Mouse (Mus musculus): ENCODE data around the gene Fsip1.
A peak's percentile ranks its signal among the peaks of the same experiment; 100 is the strongest.
"Not testable (repeated sequence)": the region's sequence is repeated elsewhere in the genome, so short reads cannot be mapped to it uniquely, and the experiment has no call there.

Fsip1 gene

DNA sequence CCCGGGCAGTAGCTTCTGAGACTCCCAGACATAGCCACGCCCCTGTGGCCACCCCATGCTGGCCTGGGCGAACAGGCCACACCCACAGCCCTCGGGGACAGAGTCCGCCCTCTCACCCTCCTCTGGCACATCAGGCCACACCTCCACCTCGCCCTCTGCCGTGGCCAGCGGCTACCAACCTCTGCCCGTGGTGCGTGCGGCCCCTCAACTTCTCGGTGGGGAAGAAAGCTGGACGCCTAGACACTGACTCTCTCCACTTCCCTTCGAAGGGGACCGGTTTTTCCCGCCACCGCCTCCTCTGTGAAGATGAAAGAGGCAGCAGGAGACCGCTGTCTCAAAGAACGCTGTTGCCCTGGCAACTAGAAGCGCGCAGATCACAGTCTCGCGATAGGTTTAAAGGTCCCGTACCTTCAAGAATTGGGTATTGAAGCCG, at the start of gene Fsip1:
Gene Fsip1, minus strand, starts transcription at position 346 of the 433 bp plus-strand sequence.
- DNase-seq (ENCODE audit: low spot score), result peak; percentile 49

DNA sequence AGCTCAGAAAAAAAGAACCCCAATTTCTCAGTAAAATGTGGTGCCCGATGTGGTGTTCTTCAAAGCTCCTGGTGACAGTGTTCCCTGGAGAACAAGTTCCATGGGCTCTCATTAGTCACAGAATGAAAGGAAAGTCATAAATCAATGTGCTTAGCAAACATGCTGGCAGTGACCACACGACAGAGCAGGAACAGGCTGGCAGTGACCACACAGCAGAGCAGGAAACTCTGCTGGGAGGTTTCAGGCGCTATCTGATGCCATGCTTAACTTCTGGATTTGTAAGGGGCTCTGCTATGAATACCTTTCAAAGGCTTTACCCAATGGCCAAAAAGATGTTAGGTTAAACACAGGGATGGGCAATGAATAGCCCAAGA, 49.7 kb upstream of the Fsip1 start:
- no peak for DNase-seq (ENCODE audit: low spot score)

DNA sequence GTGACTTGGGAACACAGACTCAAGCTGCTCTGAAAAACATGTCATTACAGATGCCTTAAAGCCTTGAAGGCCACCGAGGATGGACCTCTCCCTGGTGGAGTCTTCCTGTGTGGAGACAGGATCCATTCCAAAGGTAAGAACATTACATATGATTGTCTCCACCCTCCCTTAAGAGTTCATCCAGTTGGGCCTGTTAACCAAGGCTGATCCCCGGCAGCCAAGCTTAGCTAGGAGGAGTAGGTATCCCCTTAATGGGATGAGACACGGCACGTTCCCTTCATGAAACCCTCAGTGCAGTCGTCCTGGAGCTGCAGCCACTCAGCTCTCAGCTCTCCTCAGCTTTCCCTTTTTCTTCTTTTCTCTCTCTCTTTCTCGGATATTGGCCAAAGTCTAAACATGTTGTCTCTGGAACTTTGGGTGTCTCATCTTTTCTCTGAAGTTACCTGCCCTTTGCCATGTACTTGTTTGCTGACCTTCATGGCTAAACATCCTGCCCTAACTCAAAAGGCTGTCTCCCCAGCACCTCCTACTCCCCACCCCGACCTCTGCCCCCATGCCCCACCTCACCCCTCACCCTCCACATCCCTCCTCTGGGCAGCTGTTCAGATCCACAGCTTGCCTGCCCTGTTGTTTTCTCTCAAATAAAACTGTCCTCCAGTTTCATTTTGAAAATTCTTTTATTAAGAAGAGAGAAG, 49.2 kb upstream of the Fsip1 start:
- no peak for DNase-seq (ENCODE audit: low spot score)

DNA sequence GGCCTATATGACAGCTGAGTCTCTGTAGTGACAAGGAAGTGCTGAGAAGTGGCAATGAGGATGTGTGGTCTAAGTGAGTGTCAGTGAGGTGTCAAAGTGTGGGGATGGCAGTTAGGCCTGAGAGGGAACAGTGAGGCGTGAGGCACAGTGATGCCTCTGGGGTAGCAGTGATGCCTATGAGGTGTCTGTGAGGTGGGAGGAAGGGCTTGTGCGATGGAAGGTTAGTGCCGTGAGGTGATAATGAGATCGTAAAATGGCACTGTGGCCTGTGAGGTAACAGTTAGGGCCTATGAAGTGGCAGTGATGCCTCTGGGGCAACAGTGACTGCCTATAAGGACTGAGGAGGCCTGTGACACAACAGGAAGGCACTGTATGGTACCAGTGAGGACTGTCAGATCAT, 46.7 kb upstream of the Fsip1 start:
- no peak for DNase-seq (ENCODE audit: low spot score)

DNA sequence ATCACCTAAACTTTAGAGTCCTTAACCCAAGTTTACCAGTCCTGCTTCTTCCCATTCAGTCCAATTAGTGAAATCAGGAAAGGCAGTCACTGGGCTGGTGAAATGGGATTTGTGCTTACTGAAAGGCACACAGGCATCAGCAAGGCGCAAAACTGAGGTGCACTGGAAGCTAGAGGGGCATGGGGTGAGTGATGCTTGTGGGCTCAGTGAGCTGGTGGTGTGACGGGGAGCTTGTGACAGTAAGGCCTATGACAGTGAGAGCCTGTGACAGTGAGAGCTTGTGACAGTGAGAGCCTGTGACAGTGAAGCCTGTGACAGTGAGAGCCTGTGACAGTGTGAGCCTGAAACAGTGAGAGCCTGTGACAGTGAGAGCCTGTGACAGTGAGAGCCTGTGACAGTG, 44.9 kb upstream of the Fsip1 start:
- DNase-seq (ENCODE audit: low spot score), result no peak

DNA sequence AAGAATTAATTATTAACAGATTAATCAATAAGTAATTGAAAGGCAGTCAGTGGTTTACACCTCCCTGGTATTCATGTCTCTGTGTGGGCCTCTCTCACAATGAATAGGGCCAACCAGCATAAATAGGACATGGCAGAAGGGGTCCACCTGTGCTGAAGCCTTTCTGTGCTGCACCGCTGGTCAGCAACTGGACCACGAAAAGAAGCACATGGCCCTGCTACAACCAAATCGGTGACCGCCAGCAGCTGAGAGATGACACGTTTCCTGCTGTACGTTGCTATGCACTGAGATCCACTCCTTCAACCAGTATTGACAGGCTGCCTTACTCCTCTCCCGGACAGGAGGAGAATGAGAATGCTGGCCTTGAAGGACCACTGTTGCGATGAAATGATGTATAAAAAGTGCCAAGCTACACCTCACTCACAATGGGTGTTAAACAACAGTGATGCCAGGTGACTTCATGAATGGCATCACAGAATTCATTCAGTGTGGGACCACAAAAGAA, 44.3 kb upstream of the Fsip1 start:
- DNase-seq (ENCODE audit: low spot score), result no peak

DNA sequence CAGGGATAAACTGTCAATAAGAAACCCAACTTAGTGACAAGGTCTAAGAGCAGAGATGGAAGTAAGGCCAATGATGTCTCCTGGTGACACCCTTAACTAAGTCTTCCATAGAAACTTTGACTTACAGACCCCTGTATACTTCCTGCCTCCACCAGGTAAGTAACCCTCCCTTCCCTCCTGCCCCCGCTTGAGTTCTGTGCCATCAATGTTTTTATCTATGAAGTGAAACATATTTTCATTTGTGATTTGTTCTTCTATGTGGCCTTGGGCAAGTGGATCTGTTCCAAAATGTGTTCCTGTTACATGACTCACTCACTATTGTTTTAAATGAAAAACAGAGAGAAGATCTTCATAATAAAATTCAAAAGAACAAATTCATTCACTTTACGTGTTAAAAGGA, 43.2 kb upstream of the Fsip1 start:
- no peak for DNase-seq (ENCODE audit: low spot score)

DNA sequence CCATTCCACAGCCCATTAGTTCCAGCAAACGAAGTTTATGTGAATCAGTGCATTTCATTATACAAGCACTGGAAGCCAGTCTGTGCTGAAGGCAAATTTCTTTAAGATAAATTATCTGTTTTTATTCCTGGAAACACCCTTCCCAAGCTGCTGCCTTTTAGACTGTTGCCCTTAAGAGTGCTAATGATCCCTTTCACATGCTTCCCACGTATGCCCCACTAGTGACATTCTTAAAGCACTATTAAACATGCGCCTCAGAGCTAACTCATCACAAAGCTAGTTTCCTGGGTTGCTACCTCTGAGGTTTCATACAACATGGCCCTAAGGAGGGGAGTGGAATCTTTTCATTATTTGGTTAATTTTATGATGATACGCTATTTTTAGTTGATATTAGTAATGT, 41.8 kb upstream of the Fsip1 start:
- DNase-seq (ENCODE audit: low spot score), result no peak

DNA sequence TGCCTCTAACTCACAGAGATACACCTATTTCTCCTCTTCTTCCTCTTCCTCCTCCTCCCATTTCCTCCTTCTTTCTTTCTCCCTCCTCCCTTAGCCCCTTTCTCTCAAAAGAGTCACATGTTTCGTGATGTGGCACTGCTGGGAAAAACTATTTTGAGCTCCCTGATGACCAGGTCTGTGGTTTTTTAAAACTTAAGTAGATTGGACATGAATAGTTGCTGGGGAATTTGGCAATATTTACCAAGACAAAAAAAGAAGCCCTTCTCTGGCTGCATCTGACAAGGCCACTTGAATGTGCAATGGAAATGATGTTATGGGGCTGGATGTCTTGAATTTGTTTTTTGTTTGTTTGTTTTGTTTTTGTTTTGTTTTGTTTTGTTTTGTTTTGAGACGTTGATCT, 41.2 kb upstream of the Fsip1 start:
- DNase-seq (ENCODE audit: low spot score), result no peak

DNA sequence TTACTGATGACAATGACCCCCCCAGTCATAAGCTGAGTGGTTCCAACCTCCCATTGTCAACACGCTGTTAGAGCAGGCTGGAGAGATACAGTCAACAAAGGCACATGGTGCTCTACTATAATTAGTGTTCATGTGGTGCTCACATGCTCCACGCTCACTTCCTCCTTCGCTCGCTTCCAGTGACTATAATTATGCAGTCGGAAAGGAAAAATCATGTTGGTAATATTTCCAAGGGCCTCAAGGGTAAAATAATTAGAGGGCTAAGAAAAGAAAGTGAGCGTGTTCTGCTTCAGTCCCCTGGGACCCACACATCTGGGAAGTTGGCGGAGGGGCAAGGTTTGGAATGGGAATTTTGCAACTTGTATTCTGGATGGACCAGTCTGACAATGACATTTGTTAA, 38.7 kb upstream of the Fsip1 start:
- no peak for DNase-seq (ENCODE audit: low spot score)

DNA sequence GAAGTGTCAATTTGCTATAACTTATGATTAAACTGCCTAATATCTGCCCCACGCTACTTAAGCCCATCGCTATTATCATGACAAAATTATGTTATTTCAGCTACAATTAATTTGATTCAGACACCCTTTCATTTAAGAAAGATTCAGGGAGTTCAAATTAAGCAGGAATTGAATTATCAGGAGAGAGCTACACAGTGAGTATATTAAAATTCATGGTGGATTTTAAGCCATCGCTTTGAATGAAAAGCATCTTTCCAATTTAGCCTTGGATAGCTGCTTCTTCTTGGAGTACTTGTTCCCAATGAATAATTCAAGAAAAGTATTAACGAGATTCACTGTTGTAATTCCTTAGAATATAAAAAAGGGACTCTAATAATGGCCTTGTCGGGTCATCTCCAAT, 36.8 kb upstream of the Fsip1 start:
- no peak for DNase-seq (ENCODE audit: low spot score)

DNA sequence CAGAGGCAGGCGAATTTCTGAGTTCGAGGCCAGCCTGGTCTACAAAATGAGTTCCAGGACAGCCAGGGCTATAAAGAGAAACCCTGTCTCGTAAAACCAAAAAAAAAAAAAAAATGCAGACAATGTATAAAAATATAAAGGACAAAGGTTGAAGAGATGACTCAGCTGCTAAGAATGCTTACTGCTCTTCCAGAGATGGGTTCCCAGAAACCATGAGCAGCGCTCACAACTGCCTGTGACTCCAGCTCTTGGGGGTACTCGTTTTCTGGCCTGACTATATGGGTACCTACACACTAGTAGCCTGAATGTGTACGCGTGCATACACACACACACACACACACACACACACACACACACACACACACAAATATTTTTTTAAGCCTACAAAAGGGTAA, 32.3 kb upstream of the Fsip1 start:
- DNase-seq (ENCODE audit: low spot score), result not testable (repeated sequence)

DNA sequence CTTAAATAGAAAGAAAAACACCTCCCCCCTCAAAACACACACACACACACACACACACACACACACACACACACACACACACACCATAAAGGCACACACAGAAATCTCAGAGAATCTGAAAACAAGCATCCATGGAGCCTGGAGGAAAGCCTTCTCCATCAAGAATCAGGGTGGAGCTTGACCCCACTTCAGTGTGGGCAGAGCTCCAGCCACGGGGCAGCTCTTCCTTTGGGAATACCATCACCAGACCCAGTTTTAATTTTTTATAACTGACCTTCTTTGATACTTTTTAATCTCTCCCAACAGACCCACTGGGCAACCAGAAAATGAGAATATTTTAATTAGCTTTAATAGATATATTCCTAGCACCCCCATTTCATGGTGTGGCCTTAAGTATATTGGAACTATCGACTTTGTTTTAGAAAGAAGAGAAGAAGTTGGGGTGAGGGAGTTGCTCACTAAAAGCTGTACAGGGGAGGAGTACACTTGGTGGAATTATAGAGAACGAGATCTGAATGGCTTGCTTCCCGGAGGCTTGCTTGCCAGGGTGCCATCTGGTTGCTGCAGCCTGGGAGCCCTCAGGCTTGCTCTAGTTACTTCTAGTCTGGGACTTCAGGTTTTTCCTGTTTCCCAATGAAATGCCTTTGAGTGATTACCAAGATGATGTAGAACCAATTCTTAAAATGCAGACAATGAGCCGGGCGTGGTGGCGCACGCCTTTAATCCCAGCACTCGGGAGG, 31.7 kb upstream of the Fsip1 start:
- DNase-seq (ENCODE audit: low spot score), result no peak

DNA sequence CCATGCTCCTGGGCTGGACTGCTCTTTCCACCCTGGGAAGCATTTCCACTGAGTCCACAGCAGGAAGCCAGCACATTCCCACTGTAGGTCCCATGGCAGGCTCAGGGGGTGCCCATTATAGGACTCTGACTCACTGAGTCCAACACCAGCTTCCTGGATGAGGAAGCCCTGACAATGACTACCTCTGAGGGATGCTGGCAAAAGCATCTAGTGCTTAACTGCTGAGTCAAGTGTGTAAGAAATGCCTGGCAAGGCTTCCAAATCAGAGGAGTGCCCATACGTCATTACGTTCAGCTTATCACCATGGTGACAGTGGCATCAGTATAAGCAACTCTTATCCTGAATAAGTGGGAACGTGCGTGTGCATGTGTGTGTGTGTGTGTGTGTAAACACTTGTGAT, 30.9 kb upstream of the Fsip1 start:
- no peak for DNase-seq (ENCODE audit: low spot score)

DNA sequence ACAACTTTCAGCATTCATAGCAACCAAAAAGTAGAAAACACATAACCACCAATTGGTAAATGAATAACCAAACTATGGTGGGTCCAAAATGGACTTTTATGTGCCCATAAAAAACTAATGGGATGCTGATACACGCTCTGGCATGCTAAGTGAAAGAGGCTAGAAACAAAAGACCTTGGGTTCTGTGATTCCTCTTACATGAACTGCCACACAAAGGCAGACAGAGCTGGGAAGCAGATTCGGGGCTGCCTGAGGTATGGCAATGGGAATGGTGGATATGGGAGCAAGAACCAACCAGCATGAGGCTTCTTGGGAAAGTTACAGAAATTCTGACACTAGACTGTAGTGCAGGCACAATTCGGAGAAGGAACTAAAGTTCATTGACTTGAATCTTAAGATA, 25.7 kb upstream of the Fsip1 start:
- DNase-seq (ENCODE audit: low spot score), result no peak

DNA sequence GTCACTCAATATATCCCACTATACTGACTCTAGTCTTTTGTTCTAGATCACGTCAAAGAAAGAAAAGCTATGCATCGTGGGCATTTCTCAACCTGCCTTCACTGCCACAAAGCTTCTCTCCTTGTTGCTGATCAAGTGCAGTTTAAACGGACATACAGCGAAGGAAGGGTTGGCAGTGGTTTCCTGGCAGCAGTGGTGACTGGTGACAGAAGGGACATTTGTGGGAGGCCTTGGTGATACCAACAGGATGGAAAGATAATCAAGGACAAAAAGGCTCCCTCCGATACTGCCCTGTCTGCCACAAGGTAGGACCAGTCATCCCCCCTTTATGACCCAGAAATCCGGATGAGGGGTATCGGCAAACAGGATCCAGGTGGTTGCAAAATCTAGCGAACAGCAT, 21.5 kb upstream of the Fsip1 start:
- DNase-seq (ENCODE audit: low spot score), result no peak

DNA sequence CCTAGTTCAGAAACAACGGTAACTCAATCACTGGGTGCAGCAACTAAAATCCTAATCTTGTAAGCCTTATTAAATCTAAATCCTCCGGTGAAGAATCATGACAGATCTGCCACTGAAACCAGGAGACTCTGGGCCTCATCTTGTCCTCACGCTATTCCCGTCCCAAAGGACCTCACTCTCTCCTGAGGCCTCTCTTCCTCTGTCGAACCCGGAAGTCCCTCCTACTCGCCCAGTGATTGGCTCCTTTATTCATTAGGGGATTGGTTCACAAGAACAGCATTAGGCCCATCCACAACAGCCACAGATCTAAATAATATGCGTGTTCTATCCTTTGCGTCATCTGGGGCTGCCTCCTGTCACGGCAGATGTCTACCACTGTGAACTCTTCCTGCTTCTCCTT, 14.8 kb upstream of the Fsip1 start:
- DNase-seq (ENCODE audit: low spot score), result no peak

DNA sequence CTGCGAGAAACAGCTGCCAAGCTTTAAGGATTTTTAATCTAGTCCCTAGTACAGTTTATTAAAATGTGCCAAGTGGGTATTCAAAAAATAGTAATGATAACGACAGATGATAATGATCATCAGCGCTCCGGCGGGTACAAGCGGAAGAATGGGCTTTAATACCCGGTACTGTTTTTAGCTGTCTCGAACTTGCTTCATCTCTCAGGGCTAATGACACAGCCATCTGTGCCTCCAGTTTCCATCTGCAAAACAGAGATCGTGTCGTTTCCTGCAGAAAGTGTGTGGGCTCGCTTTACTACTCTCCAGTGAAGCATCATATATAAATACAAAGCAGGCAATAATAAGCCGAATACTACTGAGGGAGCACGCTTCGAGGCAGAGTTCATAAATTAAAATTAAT, 13.4 kb upstream of the Fsip1 start:
- no peak for DNase-seq (ENCODE audit: low spot score)

DNA sequence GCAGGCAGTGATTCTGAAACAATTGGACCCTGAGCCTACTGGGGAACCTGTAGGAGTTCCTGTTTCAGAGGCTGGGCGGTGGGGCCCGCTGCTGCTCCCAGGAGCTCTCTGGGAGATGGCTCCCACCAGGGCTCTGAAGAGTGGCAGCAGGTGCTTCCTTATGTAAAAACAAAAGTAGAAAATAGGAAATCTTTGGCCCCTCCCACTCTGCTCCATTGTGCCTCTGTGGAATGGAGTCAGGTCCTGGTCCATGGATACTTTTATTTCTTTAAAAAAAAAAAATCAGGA, 7.1 kb upstream of the Fsip1 start:
- no peak for DNase-seq (ENCODE audit: low spot score)

DNA sequence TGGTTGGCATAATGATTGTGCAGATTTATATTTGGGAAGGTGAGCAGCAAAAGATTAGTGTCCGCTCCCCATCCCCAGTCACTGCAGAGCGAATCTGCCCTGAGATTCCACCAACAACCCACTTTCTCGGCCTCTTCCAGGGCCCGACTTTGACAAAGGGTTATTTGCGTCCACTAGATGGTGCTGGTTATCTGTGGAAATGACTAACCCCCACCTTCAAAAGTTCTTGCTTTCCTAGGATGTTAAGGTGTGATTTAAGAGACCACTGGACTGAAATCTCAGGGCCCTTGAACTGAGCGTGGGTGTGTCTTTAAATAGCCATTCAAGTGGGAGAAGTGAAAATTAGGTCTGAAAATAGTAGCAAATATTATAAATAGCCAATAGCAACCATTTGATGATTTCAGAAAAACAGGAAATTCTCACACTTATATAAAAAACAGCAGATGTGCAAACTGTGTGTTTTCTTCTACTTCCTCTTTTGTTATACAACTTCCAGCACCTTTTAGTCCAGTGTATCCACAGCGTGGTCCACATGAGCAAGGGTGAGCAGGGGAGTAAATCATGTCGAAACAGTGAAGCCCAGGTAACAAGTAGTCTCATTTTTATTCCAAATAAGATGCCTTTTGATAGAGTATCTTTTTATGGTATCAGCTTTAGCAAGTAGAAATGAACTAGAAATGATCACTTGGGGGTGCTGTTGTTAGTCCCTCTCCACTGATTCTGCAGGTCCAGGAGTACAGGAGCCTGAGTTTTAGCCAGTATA, 6.6 kb upstream of the Fsip1 start:
- peak; percentile 7 for DNase-seq (ENCODE audit: low spot score)

DNA sequence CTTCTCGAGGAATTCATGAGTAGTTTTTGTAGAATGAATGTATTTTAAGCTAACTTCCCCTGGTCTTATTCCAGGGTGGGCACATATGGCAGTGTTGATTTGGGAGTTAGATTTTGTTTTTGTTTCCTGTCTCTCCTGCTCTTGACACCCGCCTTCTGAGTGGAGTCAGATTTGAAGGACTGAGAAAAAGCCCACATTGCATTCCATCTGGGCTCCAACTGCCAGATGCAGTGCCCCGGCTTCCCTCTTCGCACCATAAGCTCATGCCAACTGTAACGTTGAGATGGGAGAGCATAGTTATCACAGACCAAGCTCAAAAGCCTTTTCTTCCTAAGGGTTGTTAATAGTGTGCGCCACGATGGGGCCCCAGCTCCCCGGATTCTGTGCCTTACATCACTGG, 5.9 kb upstream of the Fsip1 start:
- no peak for DNase-seq (ENCODE audit: low spot score)

DNA sequence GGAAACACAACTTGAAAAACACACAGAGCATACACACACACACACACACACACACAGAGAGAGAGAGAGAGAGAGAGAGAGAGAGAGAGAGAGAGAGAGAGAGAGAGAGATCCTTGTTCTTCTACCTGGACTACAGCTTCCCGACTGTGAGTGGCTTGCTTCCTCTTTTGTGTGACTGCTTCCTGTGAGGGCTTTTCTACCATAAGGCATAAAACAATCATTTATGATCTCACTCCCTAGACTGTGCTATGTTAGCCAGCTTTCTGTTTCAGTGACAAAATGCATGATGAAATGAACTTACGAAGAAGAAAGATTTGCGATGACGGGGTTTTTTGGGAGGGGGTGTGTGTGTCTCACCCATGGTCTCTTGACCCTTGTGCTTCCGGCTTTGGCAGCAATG, 3.0 kb upstream of the Fsip1 start:
- DNase-seq (ENCODE audit: low spot score), result no peak

DNA sequence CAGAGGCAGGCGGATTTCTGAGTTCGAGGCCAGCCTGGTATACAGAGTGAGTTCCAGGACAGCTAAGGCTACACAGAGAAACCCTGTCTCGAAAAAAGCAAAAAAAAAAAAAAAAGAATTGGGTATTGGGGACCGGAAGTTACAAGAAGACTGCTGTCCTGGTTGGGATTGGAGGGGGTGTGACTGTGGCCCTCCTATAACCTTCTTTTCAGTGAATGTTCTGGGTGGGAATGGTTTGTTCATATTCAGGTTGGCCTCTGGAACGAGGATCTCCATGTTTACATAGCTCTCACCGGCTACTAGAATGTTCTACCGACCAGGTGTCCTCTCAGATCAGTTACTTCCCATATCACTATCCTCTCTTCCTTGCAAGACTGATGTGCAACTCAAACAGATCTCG, 328 bp upstream of the Fsip1 start:
- DNase-seq (ENCODE audit: low spot score), result no peak
